Mouse (Mus musculus) forebrain, embryonic 15.5 days (tissue): Measurements from ENCODE around the gene Trpc3. TPM values are rescaled to one million over a fixed set of nuclear protein-coding genes. Genes with fewer than 3 reads are reported as not detected.
"Not testable (repeated sequence)": the region's sequence is repeated elsewhere in the genome, so short reads cannot be mapped to it uniquely, and the experiment has no call there.

ENCODE experiments used
- ATAC-seq: fragments of 200-750 bp; cut with Nextera tagmentation; replicated peaks from 2 replicates; pipeline ENCODE4 v1.8.0; 2017; ENCODE audit warnings: mild to moderate bottlenecking, moderate TSS enrichment, moderate library complexity
- H3K27ac ChIP-seq: fragments of 300-500 bp; sonication (generic); replicated peaks from 2 replicates; pipeline ENCODE4 v1.5.1; 2015; ENCODE audit warnings: mild to moderate bottlenecking, inconsistent platforms
- H3K27me3 ChIP-seq: fragments of 300-500 bp; sonication (generic); 2 replicates; pipeline ENCODE4 v1.6.1; 2015; ENCODE audit warnings: inconsistent platforms
- H3K36me3 ChIP-seq: fragments of 300-500 bp; sonication (generic); 2 replicates; pipeline ENCODE4 v1.6.1; 2015; ENCODE audit warnings: mild to moderate bottlenecking, inconsistent platforms
- H3K4me1 ChIP-seq: fragments of 300-500 bp; sonication (generic); 2 replicates; pipeline ENCODE4 v1.6.1; 2015; ENCODE audit warnings: inconsistent platforms
- H3K4me2 ChIP-seq: fragments of 300-500 bp; sonication (generic); replicated peaks from 2 replicates; pipeline ENCODE4 v1.6.1; 2015; ENCODE audit warnings: mild to moderate bottlenecking, inconsistent platforms
- H3K4me3 ChIP-seq: fragments of 300-500 bp; sonication (generic); 2 replicates; pipeline ENCODE4 v1.5.1; 2015; ENCODE audit warnings: mild to moderate bottlenecking, inconsistent platforms
- H3K9ac ChIP-seq: fragments of 300-500 bp; sonication (generic); replicated peaks from 2 replicates; pipeline ENCODE4 v1.6.1; 2015; ENCODE audit warnings: mild to moderate bottlenecking, inconsistent platforms
- H3K9me3 ChIP-seq: fragments of 300-500 bp; sonication (generic); 2 replicates; pipeline ENCODE4 v1.6.1; 2016; ENCODE audit warnings: inconsistent platforms
- WGBS: fragments of 180-500 bp; shearing (Covaris S2); methylation state at CpG from one replicate; pipeline ENCODE4 v1.1.7; 2015; ENCODE audit warnings: mixed read lengths; 5-methylcytosine and 5-hydroxymethylcytosine counted together
- polyA plus RNA-seq: library from polyadenylated mRNA; unstranded; fragments of >200 nt; fragmentation: Nextera tagmentation; extraction: Ambion mirVana; gene quantifications from 2 replicates; pipeline ENCODE4 v1.2.1, GENCODE M21; 2015

The Trpc3 gene
- polyA plus RNA-seq: 4.0 and 5.5 TPM in 2 replicates

- peak within 1 kb of the TSS; percentile 61 for H3K9ac ChIP-seq
- no peaks in the 10 kb centered on the region for H3K9me3 ChIP-seq
- H3K4me2 ChIP-seq: peak within 1 kb of the TSS; percentile 85
- WGBS: 2% methylated on average over 90 of the region's 91 CpGs
- peaks cover 11% of the 10 kb centered on the region for H3K4me1 ChIP-seq
- H3K27me3 ChIP-seq: no peaks in the 10 kb centered on the region
- peak; percentile 95 for ATAC-seq
- H3K36me3 ChIP-seq: no peaks in the 10 kb centered on the region
- H3K4me3 ChIP-seq: peak within 1 kb of the TSS; percentile 84
- peak within 1 kb of the TSS; percentile 14; the same call in 1 of the 2 replicates for H3K27ac ChIP-seq
Measured at GRCm38 (mm10) chr3:36689392-36690291, at the start of gene Trpc3. Trpc3 (minus strand) TSS chr3:36690167.

DNA sequence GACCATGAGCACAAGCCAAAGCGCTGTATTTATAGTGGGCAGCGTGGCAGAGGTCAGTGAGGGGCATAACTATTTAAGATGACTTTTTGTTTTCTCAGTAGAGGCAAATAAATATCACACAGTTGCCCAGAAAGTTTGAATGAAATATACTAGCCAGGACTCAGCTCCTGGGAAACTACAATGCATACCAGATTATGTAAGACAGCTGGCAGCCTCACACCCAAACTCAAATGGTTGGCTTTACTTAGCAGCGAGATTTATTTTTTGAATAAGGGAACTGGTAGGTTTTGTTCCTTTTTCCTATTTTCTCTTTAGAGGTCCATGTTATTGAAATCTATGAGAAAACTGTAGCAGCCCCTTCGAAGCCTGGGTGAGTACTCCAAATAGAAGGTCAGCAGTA is 48.1 kb upstream of the Trpc3 start:
- H3K4me2 ChIP-seq: no peak overlapping the region
- no peak for ATAC-seq
- H3K27ac ChIP-seq: no peak overlapping the region
- WGBS: 74% methylated on average over 4 of the region's 4 CpGs
- no peaks in the 10 kb centered on the region for H3K9me3 ChIP-seq
- H3K36me3 ChIP-seq: no peaks in the 10 kb centered on the region
- no peak overlapping the region for H3K9ac ChIP-seq
- no peaks in the 10 kb centered on the region for H3K4me1 ChIP-seq
- no peaks in the 10 kb centered on the region for H3K27me3 ChIP-seq
- no peak overlapping the region for H3K4me3 ChIP-seq

DNA sequence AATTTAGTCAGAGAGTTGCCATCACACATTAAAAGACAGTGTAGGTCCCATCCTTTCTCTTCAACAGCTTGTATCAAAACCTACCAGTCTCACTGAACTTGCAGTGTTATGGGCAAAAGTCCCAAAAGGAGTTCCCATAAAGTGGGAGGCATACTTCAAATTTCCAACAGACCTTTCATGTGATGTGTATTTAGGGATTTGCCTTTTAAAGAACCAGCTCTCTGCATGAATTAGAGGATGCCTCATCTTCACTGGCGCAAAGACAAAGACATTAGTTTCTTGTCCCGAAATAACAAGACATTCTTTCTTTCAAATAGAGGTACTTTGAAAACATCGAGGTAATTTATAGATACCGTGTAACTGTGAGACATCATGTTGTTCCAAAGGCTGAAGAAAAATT is 43.1 kb upstream of the Trpc3 start:
- Histone ChIP-seq H3K27ac (no peak overlapping the region), H3K9ac (no peak overlapping the region), H3K4me1 (no peaks in the 10 kb centered on the region), H3K4me3 (no peak overlapping the region), H3K36me3 (no peaks in the 10 kb centered on the region), H3K27me3 (no peaks in the 10 kb centered on the region), H3K4me2 (no peak overlapping the region), H3K9me3 (no peaks in the 10 kb centered on the region)
- ATAC-seq: no peak
- 96% methylated on average over 4 of the region's 4 CpGs for WGBS

DNA sequence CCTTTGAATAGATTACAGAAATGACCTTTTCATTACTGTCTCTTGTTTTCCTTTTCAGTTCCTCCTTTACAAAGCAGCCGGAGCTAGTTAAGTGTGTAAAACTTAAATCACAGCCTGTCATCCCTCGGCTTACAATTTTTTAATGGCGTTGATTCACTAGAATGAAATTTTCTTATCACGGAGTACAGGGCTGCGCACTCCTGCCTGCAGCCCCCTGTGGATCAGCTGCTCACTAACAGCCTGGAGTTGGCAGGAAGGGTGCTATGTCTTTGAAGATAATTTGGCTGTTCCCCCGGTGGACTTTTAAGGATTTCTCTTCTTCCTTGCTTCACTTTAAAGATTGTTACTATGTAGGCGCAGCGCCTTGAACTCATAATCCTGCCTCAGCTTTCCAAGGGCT is 36.6 kb upstream of the Trpc3 start:
- no peak overlapping the region for H3K4me2 ChIP-seq
- ATAC-seq: no peak
- no peaks in the 10 kb centered on the region for H3K27me3 ChIP-seq
- H3K36me3 ChIP-seq: no peaks in the 10 kb centered on the region
- no peaks in the 10 kb centered on the region for H3K4me1 ChIP-seq
- 50% methylated on average over 8 of the region's 8 CpGs for WGBS
- no peak overlapping the region for H3K9ac ChIP-seq
- H3K27ac ChIP-seq: no peak overlapping the region
- no peak overlapping the region for H3K4me3 ChIP-seq
- no peaks in the 10 kb centered on the region for H3K9me3 ChIP-seq

GRCm38 (mm10) chr3:36721850-36722249 is 31.9 kb upstream of the Trpc3 start:
- Histone ChIP-seq H3K4me1 (no peaks in the 10 kb centered on the region), H3K4me3 (no peak overlapping the region), H3K4me2 (no peak overlapping the region), H3K27me3 (no peaks in the 10 kb centered on the region), H3K9me3 (no peaks in the 10 kb centered on the region), H3K9ac (no peak overlapping the region), H3K36me3 (no peaks in the 10 kb centered on the region), H3K27ac (peak overlapping the region; percentile 28; the same call in 1 of the 2 replicates)
- no peak for ATAC-seq
- 71% methylated on average over 3 of the region's 3 CpGs for WGBS

GRCm38 (mm10) chr3:36709521-36709920 is 19.6 kb upstream of the Trpc3 start:
- no peak overlapping the region for H3K4me2 ChIP-seq
- H3K4me1 ChIP-seq: no peaks in the 10 kb centered on the region
- WGBS: 89% methylated on average over 3 of the region's 3 CpGs
- no peak for ATAC-seq
- H3K9me3 ChIP-seq: no peaks in the 10 kb centered on the region
- H3K9ac ChIP-seq: no peak overlapping the region
- H3K27me3 ChIP-seq: no peaks in the 10 kb centered on the region
- H3K27ac ChIP-seq: no peak overlapping the region
- H3K36me3 ChIP-seq: no peaks in the 10 kb centered on the region
- no peak overlapping the region for H3K4me3 ChIP-seq

DNA sequence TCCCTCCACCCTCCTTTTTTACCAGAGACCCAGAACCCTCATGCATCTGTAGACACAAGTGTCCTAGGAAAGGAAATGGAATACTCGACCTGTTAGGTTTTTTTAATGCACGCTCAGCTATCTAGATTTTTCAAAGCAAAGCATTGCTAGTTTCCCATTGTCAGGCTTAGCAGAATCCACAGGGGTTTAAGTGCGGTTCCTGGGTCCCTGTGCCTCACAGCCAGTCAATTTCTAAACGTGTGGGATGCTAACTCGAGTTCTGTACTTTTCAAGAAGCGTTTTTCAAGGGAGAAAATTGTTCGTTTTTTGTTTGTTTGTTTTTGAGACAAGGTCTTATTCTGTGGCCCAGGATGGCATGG is 304 bp upstream of the Trpc3 start:
- no peak overlapping the region for H3K27ac ChIP-seq
- no peak for ATAC-seq
- WGBS: 6% methylated on average over 7 of the region's 7 CpGs

GRCm38 (mm10) chr3:36688874-36689273 is 1.1 kb downstream of the Trpc3 start:
- Histone ChIP-seq H3K36me3 (no peaks in the 10 kb centered on the region), H3K27ac (no peak overlapping the region), H3K4me3 (peak overlapping the region; percentile 84), H3K27me3 (no peaks in the 10 kb centered on the region), H3K4me1 (peaks cover 11% of the 10 kb centered on the region), H3K9me3 (no peaks in the 10 kb centered on the region), H3K4me2 (peak overlapping the region; percentile 85), H3K9ac (peak overlapping the region; percentile 61)
- ATAC-seq: peak; percentile 68
- 3% methylated on average over 21 of the region's 21 CpGs for WGBS

More for the DNA sequence above, 304 bp upstream of the Trpc3 start:
- Histone ChIP-seq H3K9ac (peak overlapping the region; percentile 61), H3K4me3 (peak overlapping the region; percentile 84), H3K4me2 (peak overlapping the region; percentile 85), H3K36me3 (no peaks in the 10 kb centered on the region), H3K27me3 (no peaks in the 10 kb centered on the region), H3K9me3 (no peaks in the 10 kb centered on the region), H3K4me1 (peaks cover 11% of the 10 kb centered on the region)

GRCm38 (mm10) chr3:36675822-36676221 is 14.1 kb downstream of the Trpc3 start:
- H3K9me3 ChIP-seq: no peaks in the 10 kb centered on the region
- no peak for ATAC-seq
- no peak overlapping the region for H3K9ac ChIP-seq
- no peaks in the 10 kb centered on the region for H3K36me3 ChIP-seq
- 72% methylated on average over 1 of the region's 1 CpGs for WGBS
- H3K27ac ChIP-seq: no peak overlapping the region
- H3K4me3 ChIP-seq: no peak overlapping the region
- H3K27me3 ChIP-seq: no peaks in the 10 kb centered on the region
- H3K4me1 ChIP-seq: no peaks in the 10 kb centered on the region
- no peak overlapping the region for H3K4me2 ChIP-seq

GRCm38 (mm10) chr3:36667814-36668213 is 22.2 kb downstream of the Trpc3 start:
- H3K9ac ChIP-seq: no peak overlapping the region
- no peaks in the 10 kb centered on the region for H3K4me1 ChIP-seq
- no peak overlapping the region for H3K27ac ChIP-seq
- WGBS: 87% methylated on average over 6 of the region's 6 CpGs
- no peaks in the 10 kb centered on the region for H3K27me3 ChIP-seq
- ATAC-seq: no peak
- no peak overlapping the region for H3K4me2 ChIP-seq
- no peaks in the 10 kb centered on the region for H3K36me3 ChIP-seq
- H3K9me3 ChIP-seq: no peaks in the 10 kb centered on the region
- H3K4me3 ChIP-seq: no peak overlapping the region

DNA sequence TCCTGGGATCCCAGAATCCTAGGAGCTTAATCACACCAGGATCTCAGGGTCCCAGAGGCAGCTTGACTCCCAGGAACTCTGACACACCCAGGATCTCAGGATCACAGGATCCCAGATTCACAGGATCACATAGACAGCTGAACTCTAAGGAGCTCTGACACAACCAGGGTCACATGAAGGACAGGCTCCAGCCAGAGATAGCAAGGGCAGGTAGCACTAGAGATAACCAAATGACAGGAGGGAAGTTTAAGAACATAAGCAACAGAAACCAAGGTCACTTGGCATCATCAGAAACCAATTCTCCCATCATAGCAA is 44.8 kb downstream of the Trpc3 start:
- H3K27me3 ChIP-seq, H3K4me1 ChIP-seq, ATAC-seq, H3K9me3 ChIP-seq, H3K36me3 ChIP-seq, H3K4me3 ChIP-seq, H3K9ac ChIP-seq, H3K4me2 ChIP-seq, H3K27ac ChIP-seq: not testable (repeated sequence)

DNA sequence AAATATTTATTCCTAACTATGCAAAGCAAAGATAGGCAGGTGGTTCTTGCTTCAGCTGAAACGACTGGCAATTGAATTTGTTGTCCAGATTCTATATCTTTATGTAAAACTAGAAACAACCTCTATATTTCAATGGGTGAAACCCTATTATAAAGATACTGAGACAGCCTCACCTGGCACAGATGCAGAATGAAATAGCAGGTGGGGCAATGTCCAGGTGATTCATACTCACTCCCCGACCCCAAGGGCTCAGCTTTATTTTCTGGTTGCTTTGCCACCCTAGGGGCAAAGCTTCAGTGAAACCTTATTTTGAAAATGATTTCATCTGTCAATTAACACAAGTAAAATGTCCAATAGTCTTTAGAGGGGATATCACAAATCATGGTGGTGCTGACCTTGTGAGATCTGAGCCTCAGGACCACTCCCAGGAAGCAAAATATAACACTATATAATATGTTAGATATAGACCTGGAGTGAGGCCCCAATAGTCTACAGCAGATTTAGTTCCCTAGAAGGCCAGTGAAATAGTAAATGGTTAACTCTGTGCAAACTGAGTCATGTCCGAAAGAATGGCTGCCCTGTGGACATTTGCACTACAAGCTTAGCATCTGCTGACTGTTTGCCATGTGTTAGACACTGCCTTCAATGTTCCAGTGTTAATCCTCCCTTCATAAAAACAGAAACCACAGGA is 45.3 kb downstream of the Trpc3 start:
- 88% methylated on average over 3 of the region's 3 CpGs for WGBS
- Histone ChIP-seq H3K4me2 (no peak overlapping the region), H3K27me3 (no peaks in the 10 kb centered on the region), H3K9me3 (no peaks in the 10 kb centered on the region), H3K36me3 (no peaks in the 10 kb centered on the region), H3K4me3 (no peak overlapping the region), H3K9ac (no peak overlapping the region), H3K27ac (no peak overlapping the region), H3K4me1 (no peaks in the 10 kb centered on the region)
- ATAC-seq: no peak
